Mouse (Mus musculus): ENCODE results near the gene Coro1c. TPM values are rescaled to one million over a fixed set of nuclear protein-coding genes. Genes with fewer than 3 reads are reported as not detected.

The Coro1c gene
- polyA plus RNA-seq, 1 experiment from 2014 or later: 165 TPM

GRCm38 (mm10) chr5:113830292-113830643 is 78.3 kb downstream of the Coro1c start:
- 47% methylated on average over 10 of the region's 10 CpGs for WGBS
- no peak overlapping the region for H3K9ac ChIP-seq

GRCm38 (mm10) chr5:113829566-113830291 is 78.8 kb downstream of the Coro1c start:
- no peak for ATAC-seq (ENCODE audit: insufficient read depth)
- Histone ChIP-seq H3K9me3 (ENCODE audit: low read depth, low read length) (no peaks in the 10 kb centered on the region), H3K27ac (ENCODE audit: low read depth) (no peak overlapping the region), H3K4me2 (no peak overlapping the region), H3K9ac (no peak overlapping the region), H3K36me3 (ENCODE audit: insufficient read depth) (no peaks in the 10 kb centered on the region), H3K4me3 (ENCODE audit: low read depth, low read length) (no peak overlapping the region), H3K4me1 (ENCODE audit: insufficient read depth) (no peaks in the 10 kb centered on the region), H3K27me3 (ENCODE audit: insufficient read depth, low read length) (no peaks in the 10 kb centered on the region)
- TF ChIP-seq CTCF (IDR thresholded peaks at IDR 0.05; ENCODE audit: low read depth): no peak
- WGBS: 74% methylated on average over 7 of the region's 7 CpGs
- DNase-seq: no peak

More at GRCm38 (mm10) chr5:113830292-113830643, 78.3 kb downstream of the Coro1c start:
- H3K4me3 ChIP-seq (ENCODE audit: low read depth, low read length): no peak overlapping the region
- no peak for TF ChIP-seq CTCF (IDR thresholded peaks at IDR 0.05; ENCODE audit: low read depth)
- H3K27ac ChIP-seq (ENCODE audit: low read depth): no peak overlapping the region
- H3K9me3 ChIP-seq (ENCODE audit: low read depth, low read length): no peaks in the 10 kb centered on the region
- H3K4me2 ChIP-seq: no peak overlapping the region
- DNase-seq: no peak
- no peak for ATAC-seq (ENCODE audit: insufficient read depth)
- H3K27me3 ChIP-seq (ENCODE audit: insufficient read depth, low read length): no peaks in the 10 kb centered on the region
- H3K36me3 ChIP-seq (ENCODE audit: insufficient read depth): no peaks in the 10 kb centered on the region
- no peaks in the 10 kb centered on the region for H3K4me1 ChIP-seq (ENCODE audit: insufficient read depth)

DNA sequence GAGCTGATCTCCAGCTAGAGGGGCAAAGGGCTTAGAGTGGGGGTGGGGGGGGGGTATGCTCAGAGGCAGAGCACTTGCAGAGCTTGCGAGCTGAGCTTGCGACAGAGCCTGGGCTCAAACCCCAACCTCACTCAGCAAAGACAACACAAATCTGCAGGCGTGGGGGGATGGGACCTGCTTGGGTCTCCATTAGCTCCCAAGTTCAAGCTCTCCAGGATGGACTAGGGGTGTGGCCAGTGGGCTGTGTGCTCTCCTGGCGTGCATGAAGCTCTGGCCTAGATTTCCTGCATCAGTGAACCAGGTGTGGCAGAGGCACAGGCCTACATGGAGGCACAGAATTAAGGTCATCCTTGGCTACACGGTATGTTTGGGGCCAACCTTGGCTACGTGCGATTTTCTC is 80.1 kb downstream of the Coro1c start:
- no peak overlapping the region for H3K9ac ChIP-seq
- no peak for TF ChIP-seq CTCF (IDR thresholded peaks at IDR 0.05; ENCODE audit: low read depth)
- no peak overlapping the region for H3K4me2 ChIP-seq
- no peak for ATAC-seq (ENCODE audit: insufficient read depth)
- H3K9me3 ChIP-seq (ENCODE audit: low read depth, low read length): no peaks in the 10 kb centered on the region
- WGBS: 54% methylated on average over 7 of the region's 7 CpGs
- no peaks in the 10 kb centered on the region for H3K27me3 ChIP-seq (ENCODE audit: insufficient read depth, low read length)
- H3K4me3 ChIP-seq (ENCODE audit: low read depth, low read length): no peak overlapping the region
- H3K36me3 ChIP-seq (ENCODE audit: insufficient read depth): no peaks in the 10 kb centered on the region
- H3K4me1 ChIP-seq (ENCODE audit: insufficient read depth): no peaks in the 10 kb centered on the region
- no peak overlapping the region for H3K27ac ChIP-seq (ENCODE audit: low read depth)
- DNase-seq: no peak

GRCm38 (mm10) chr5:113827991-113828411 is 80.6 kb downstream of the Coro1c start:
- Histone ChIP-seq H3K36me3 (ENCODE audit: insufficient read depth) (no peaks in the 10 kb centered on the region), H3K4me2 (no peak overlapping the region), H3K4me1 (ENCODE audit: insufficient read depth) (no peaks in the 10 kb centered on the region), H3K4me3 (ENCODE audit: low read depth, low read length) (no peak overlapping the region), H3K27ac (ENCODE audit: low read depth) (no peak overlapping the region), H3K27me3 (ENCODE audit: insufficient read depth, low read length) (no peaks in the 10 kb centered on the region), H3K9ac (no peak overlapping the region), H3K9me3 (ENCODE audit: low read depth, low read length) (no peaks in the 10 kb centered on the region)
- 41% methylated on average over 4 of the region's 4 CpGs for WGBS
- no peak for TF ChIP-seq CTCF (IDR thresholded peaks at IDR 0.05; ENCODE audit: low read depth)
- ATAC-seq (ENCODE audit: insufficient read depth) (no peak), DNase-seq (no peak)

DNA sequence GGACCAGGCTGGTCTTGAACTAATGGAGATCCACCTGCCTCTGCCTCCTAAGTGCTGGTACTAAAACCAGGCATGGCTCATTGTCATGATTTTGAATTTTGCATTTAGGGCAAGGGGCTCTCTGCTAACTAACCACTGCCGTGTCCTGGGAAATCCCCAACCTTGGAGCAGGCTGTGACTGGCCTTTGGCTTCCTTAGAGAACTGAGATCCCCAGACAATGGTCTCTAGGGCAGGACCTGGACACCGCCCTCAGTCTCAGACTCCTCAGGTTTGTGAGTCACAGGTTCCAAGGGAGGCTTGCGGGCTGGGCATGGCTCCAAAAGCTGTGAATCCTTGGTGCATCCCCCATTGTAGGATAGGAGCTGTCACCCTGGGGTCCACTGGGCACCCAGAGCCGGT is 81.9 kb downstream of the Coro1c start:
- Histone ChIP-seq H3K4me3 (ENCODE audit: low read depth, low read length) (no peak overlapping the region), H3K4me1 (ENCODE audit: insufficient read depth) (no peaks in the 10 kb centered on the region), H3K9ac (no peak overlapping the region), H3K36me3 (ENCODE audit: insufficient read depth) (no peaks in the 10 kb centered on the region), H3K27me3 (ENCODE audit: insufficient read depth, low read length) (no peaks in the 10 kb centered on the region), H3K9me3 (ENCODE audit: low read depth, low read length) (no peaks in the 10 kb centered on the region), H3K27ac (ENCODE audit: low read depth) (no peak overlapping the region), H3K4me2 (no peak overlapping the region)
- no peak for TF ChIP-seq CTCF (IDR thresholded peaks at IDR 0.05; ENCODE audit: low read depth)
- WGBS: 87% methylated on average over 4 of the region's 4 CpGs
- ATAC-seq (ENCODE audit: insufficient read depth): no peak
- DNase-seq: no peak

DNA sequence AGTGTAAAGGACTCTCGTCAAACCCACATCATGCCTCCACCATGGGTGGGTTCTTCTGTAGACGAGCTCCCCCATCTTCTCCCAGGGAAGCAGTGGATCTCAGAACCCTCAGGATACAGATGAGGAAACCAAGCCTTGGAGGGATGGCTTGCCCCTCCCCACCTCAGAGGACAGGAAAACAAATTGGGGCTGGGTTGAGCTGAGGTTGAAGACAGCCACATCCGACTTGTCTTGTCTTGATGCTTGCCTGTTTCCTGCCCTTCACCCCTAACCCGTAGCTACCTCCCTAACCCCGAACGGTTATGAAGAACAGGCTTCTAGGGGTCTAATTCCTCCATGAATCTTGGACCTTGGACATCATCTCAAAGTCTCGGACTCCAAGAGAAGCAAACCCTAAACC is 83.0 kb downstream of the Coro1c start:
- WGBS: 70% methylated on average over 7 of the region's 7 CpGs
- H3K27ac ChIP-seq (ENCODE audit: low read depth): no peak overlapping the region
- ATAC-seq (ENCODE audit: insufficient read depth) (no peak), DNase-seq (no peak)
- no peak overlapping the region for H3K9ac ChIP-seq
- no peaks in the 10 kb centered on the region for H3K27me3 ChIP-seq (ENCODE audit: insufficient read depth, low read length)
- H3K4me3 ChIP-seq (ENCODE audit: low read depth, low read length): no peak overlapping the region
- no peak for TF ChIP-seq CTCF (IDR thresholded peaks at IDR 0.05; ENCODE audit: low read depth)
- H3K36me3 ChIP-seq (ENCODE audit: insufficient read depth): no peaks in the 10 kb centered on the region
- H3K4me2 ChIP-seq: no peak overlapping the region
- no peaks in the 10 kb centered on the region for H3K4me1 ChIP-seq (ENCODE audit: insufficient read depth)
- H3K9me3 ChIP-seq (ENCODE audit: low read depth, low read length): no peaks in the 10 kb centered on the region

GRCm38 (mm10) chr5:113824228-113824627 is 84.3 kb downstream of the Coro1c start:
- H3K9ac ChIP-seq: no peak overlapping the region
- H3K27ac ChIP-seq (ENCODE audit: low read depth): no peak overlapping the region
- no peaks in the 10 kb centered on the region for H3K9me3 ChIP-seq (ENCODE audit: low read depth, low read length)
- no peaks in the 10 kb centered on the region for H3K4me1 ChIP-seq (ENCODE audit: insufficient read depth)
- no peak overlapping the region for H3K4me2 ChIP-seq
- DNase-seq (no peak), ATAC-seq (ENCODE audit: insufficient read depth) (no peak)
- 76% methylated on average over 4 of the region's 4 CpGs for WGBS
- no peak overlapping the region for H3K4me3 ChIP-seq (ENCODE audit: low read depth, low read length)
- no peak for TF ChIP-seq CTCF (IDR thresholded peaks at IDR 0.05; ENCODE audit: low read depth)
- H3K36me3 ChIP-seq (ENCODE audit: insufficient read depth): no peaks in the 10 kb centered on the region
- no peaks in the 10 kb centered on the region for H3K27me3 ChIP-seq (ENCODE audit: insufficient read depth, low read length)
